Mouse (Mus musculus) ES-Bruce4 (cell line): ENCODE results near the gene Tshr. TPM values are rescaled to one million over a fixed set of nuclear protein-coding genes. Genes with fewer than 3 reads are reported as not detected.

Experiments
- H3K27ac ChIP-seq: 2 replicates; pipeline ENCODE4 v1.5.1; 2012; ENCODE audit warnings: low read length, inconsistent platforms; ENCODE audit not compliant: insufficient read depth
- H3K27me3 ChIP-seq: 2 replicates; pipeline ENCODE4 v1.6.1; 2012; ENCODE audit warnings: mild to moderate bottlenecking, low read length, inconsistent platforms; ENCODE audit not compliant: control insufficient read depth, poor library complexity, insufficient read depth, severe bottlenecking
- H3K36me3 ChIP-seq: 2 replicates; pipeline ENCODE4 v1.6.1; 2012; ENCODE audit warnings: inconsistent platforms, mild to moderate bottlenecking, low read length, moderate library complexity; ENCODE audit not compliant: control insufficient read depth, poor library complexity, insufficient read depth, severe bottlenecking
- H3K4me1 ChIP-seq: one replicate; pipeline ENCODE4 v1.8.1; 2011; ENCODE audit warnings: low read length; ENCODE audit not compliant: control insufficient read depth, insufficient read depth
- H3K4me3 ChIP-seq: 2 replicates; pipeline ENCODE4 v1.5.1; 2011; ENCODE audit warnings: low read depth, mild to moderate bottlenecking, low read length
- H3K9ac ChIP-seq: 2 replicates; pipeline ENCODE4 v1.6.1; 2012; ENCODE audit warnings: low read depth, mild to moderate bottlenecking, inconsistent platforms; ENCODE audit not compliant: poor library complexity, severe bottlenecking
- H3K9me3 ChIP-seq: replicated peaks from 2 replicates; pipeline ENCODE4 v1.6.1; 2012; ENCODE audit warnings: mild to moderate bottlenecking, low read length, inconsistent platforms; ENCODE audit not compliant: control insufficient read depth, poor library complexity, insufficient read depth, severe bottlenecking
- CTCF ChIP-seq: IDR thresholded peaks from one replicate; pipeline ENCODE4 v1.8.1; 2011; ENCODE audit warnings: low read depth, low read length
- EP300 ChIP-seq: IDR thresholded peaks from 2 replicates; pipeline ENCODE4 v1.6.1; 2011; ENCODE audit warnings: low read depth, low read length; ENCODE audit not compliant: insufficient read depth
- POLR2A ChIP-seq: IDR thresholded peaks from one replicate; pipeline ENCODE4 v1.8.1; 2011; ENCODE audit warnings: low read length; ENCODE audit not compliant: insufficient read depth
- polyA plus RNA-seq: library from polyadenylated mRNA; stranded (reverse); fragments of >200 nt; gene quantifications from 2 replicates; pipeline ENCODE4 v1.2.4, GENCODE M21; 2011; ENCODE audit warnings: low read depth; ENCODE audit not compliant: missing spikeins, insufficient read depth, insufficient read length

Gene Tshr
- polyA plus RNA-seq, 1 experiment = not detected

GRCm38 (mm10) chr12:91589847-91590690, 205.7 kb downstream of the Tshr start, which contains the start of gene Gtf2a1:
TSS of gene Gtf2a1 (minus strand) at chr12:91590487.
- H3K27ac ChIP-seq = peak within 1 kb of the TSS; percentile 89
- H3K4me3 ChIP-seq = peak within 1 kb of the TSS; percentile 99
- peak; percentile 98 for TF ChIP-seq POLR2A
- 0 out of 2 replicates have a peak, but pooled peaks have one; percentile 29 for TF ChIP-seq EP300
- TF ChIP-seq CTCF = no peak
- peaks cover 8% of the 10 kb centered on the region for H3K36me3 ChIP-seq
- H3K4me1 ChIP-seq = no peaks in the 10 kb centered on the region
- no peaks in the 10 kb centered on the region for H3K27me3 ChIP-seq
- H3K9me3 ChIP-seq = no peaks in the 10 kb centered on the region
- peak within 1 kb of the TSS; percentile 100 for H3K9ac ChIP-seq

- Histone ChIP-seq H3K4me3 (peak overlapping the region; percentile 79), H3K36me3 (peaks cover 3% of the 10 kb centered on the region), H3K9me3 (no peaks in the 10 kb centered on the region), H3K4me1 (no peaks in the 10 kb centered on the region), H3K9ac (peak overlapping the region; percentile 76), H3K27ac (peak overlapping the region; percentile 89), H3K27me3 (no peaks in the 10 kb centered on the region)
- no peak for TF ChIP-seq POLR2A
Measured at GRCm38 (mm10) chr12:91590716-91591115, 206.4 kb downstream of the Tshr start.

- Histone ChIP-seq H3K27me3 (no peaks in the 10 kb centered on the region), H3K27ac (peak overlapping the region; percentile 89), H3K9me3 (no peaks in the 10 kb centered on the region), H3K4me1 (no peaks in the 10 kb centered on the region), H3K36me3 (no peaks in the 10 kb centered on the region), H3K4me3 (peak overlapping the region; percentile 73), H3K9ac (peak overlapping the region; percentile 76)
- no peak for TF ChIP-seq CTCF
- no peak for TF ChIP-seq POLR2A
- TF ChIP-seq EP300 = no peak
Measured at GRCm38 (mm10) chr12:91591191-91591590, 206.8 kb downstream of the Tshr start.

- no peak for TF ChIP-seq POLR2A
- TF ChIP-seq CTCF = no peak
- Histone ChIP-seq H3K9ac (no peak overlapping the region), H3K27ac (no peak overlapping the region), H3K9me3 (no peaks in the 10 kb centered on the region), H3K4me1 (no peaks in the 10 kb centered on the region), H3K27me3 (no peaks in the 10 kb centered on the region), H3K36me3 (no peaks in the 10 kb centered on the region), H3K4me3 (no peak overlapping the region)
Measured at GRCm38 (mm10) chr12:91592128-91592527, 207.8 kb downstream of the Tshr start.

Other genes with a start within 250 kb of the Tshr start
- 15.6 and 18.3 TPM in 2 replicates for gene Cep128, start 154 bp upstream of the Tshr start, polyA plus RNA-seq
- 72.1 and 77.4 TPM in 2 replicates for gene Gtf2a1, start 205.9 kb downstream of the Tshr start, polyA plus RNA-seq